Mouse (Mus musculus) small intestine, adult 2 months (tissue): ENCODE measurements at regions not wholly inside any gene's neighbourhood (a gene's known extent, or its start where the extent isn't known, plus 50 kb on each side); places are given as distances from the start of the nearest gene placed in this dataset.
"Not testable (repeated sequence)": the region's sequence is repeated elsewhere in the genome, so short reads cannot be mapped to it uniquely, and the experiment has no call there.

ENCODE experiments used
- H3K27ac ChIP-seq: fragments of 200-500 bp; 2 replicates; pipeline ENCODE4 v1.5.1; 2012; ENCODE audit warnings: low read depth, low read length, control low read depth, inconsistent platforms; ENCODE audit not compliant: insufficient read depth
- H3K27me3 ChIP-seq: fragments of 200-500 bp; 2 replicates; pipeline ENCODE4 v1.6.1; 2012; ENCODE audit warnings: mild to moderate bottlenecking, moderate library complexity, low read length, inconsistent platforms; ENCODE audit not compliant: control insufficient read depth, insufficient read depth
- H3K36me3 ChIP-seq: fragments of 200-500 bp; 2 replicates; pipeline ENCODE4 v1.6.1; 2012; ENCODE audit warnings: mild to moderate bottlenecking, low read length, control low read depth, inconsistent platforms; ENCODE audit not compliant: control insufficient read depth, insufficient read depth
- H3K4me1 ChIP-seq: fragments of 200-500 bp; 2 replicates; pipeline ENCODE4 v1.6.1; 2012; ENCODE audit warnings: low read length, inconsistent platforms, mixed read lengths; ENCODE audit not compliant: control insufficient read depth, insufficient read depth, insufficient read length
- H3K4me3 ChIP-seq: fragments of 200-500 bp; 2 replicates; pipeline ENCODE4 v1.5.1; 2012; ENCODE audit warnings: low read depth, mild to moderate bottlenecking, control low read depth, inconsistent platforms, low read length, moderate library complexity
- CTCF ChIP-seq: fragments of 200-500 bp; IDR thresholded peaks from 2 replicates; pipeline ENCODE4 v1.5.1; 2012; ENCODE audit warnings: low read depth, mild to moderate bottlenecking, control low read depth, inconsistent platforms, low read length, moderate library complexity, mixed read lengths; ENCODE audit not compliant: insufficient replicate concordance, insufficient read length; ENCODE audit errors: extremely low read depth
- POLR2A ChIP-seq: fragments of 200-500 bp; IDR thresholded peaks from 2 replicates; pipeline ENCODE4 v1.6.1; 2012; ENCODE audit warnings: low read depth, mild to moderate bottlenecking, control low read depth, inconsistent platforms, low read length, moderate library complexity
- WGBS: fragments of 180-500 bp; shearing (Covaris S2); methylation state at CpG from one replicate; pipeline ENCODE4 v1.1.7; 2018; 5-methylcytosine and 5-hydroxymethylcytosine counted together

DNA sequence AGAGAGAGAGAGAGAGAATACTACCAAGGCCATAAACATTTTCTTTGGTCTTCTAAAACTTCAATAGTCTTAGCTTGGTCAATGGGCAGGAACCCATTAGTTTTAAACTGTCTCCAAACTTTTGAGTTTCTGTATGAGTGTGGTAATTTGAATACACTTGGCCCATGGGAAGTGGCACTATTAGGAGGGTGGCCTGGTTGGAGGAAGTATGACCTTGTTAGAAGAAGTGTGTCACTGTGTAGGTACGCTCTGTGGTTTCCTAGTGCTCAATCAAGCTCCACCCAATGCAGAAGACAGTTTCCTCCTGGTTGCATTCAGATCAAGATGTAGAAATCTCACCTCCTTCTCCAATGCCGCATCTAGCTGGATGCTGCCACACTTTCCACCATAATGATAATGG, 94.5 kb upstream of the Ipo5 start:
- no peak overlapping the region for H3K27ac ChIP-seq
- TF ChIP-seq POLR2A: no peak
- TF ChIP-seq CTCF: no peak
- no peaks in the 10 kb centered on the region for H3K27me3 ChIP-seq
- no peaks in the 10 kb centered on the region for H3K36me3 ChIP-seq
- 89% methylated on average over 2 of the region's 2 CpGs for WGBS
- H3K4me1 ChIP-seq: no peaks in the 10 kb centered on the region
- H3K4me3 ChIP-seq: no peak overlapping the region

DNA sequence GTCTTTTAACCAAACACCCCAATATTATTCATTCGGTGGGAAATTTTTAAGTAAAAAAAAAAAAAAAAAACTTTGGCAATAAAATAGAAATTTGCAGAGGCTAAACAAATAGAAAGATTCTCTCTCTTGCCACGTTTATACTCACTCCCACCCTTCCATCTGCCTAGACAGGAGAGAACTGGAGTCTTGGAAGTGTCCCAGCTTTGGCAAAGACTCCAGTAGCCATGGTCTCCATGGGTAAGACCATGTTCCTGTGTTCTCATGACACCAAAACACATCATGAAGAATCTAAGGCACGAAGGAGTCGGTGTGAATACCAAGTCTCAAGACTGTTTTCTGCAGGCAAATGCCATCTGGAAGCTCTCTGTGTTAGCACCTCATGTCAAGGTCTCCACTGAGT, 84.8 kb upstream of the Ipo5 start:
- no peak overlapping the region for H3K27ac ChIP-seq
- 69% methylated on average over 4 of the region's 4 CpGs for WGBS
- H3K36me3 ChIP-seq: no peaks in the 10 kb centered on the region
- no peaks in the 10 kb centered on the region for H3K4me1 ChIP-seq
- TF ChIP-seq POLR2A (no peak), CTCF (no peak)
- no peak overlapping the region for H3K4me3 ChIP-seq
- H3K27me3 ChIP-seq: no peaks in the 10 kb centered on the region

DNA sequence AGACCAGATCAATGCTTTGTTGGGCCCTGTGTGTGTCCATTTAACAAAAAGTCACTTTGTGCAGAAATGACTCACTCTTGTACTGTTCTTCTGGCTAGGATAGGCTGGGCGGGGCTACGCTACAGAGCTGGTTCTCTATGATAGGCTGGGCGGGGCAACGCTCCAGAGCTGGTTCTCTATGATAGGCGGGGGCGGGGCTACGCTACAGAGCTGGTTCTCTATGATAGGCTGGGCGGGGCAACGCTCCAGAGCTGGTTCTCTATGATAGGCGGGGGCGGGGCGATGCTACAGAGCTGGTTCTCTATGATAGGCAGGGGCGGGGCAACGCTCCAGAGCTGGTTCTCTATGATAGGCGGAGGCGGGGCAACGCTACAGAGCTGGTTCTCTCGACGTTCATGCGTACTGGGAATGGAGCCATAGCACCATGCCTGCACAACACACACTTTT, 80.6 kb upstream of the Ipo5 start:
- H3K36me3 ChIP-seq, H3K27ac ChIP-seq: not testable (repeated sequence)
- 12% methylated on average over 20 of the region's 20 CpGs for WGBS

DNA sequence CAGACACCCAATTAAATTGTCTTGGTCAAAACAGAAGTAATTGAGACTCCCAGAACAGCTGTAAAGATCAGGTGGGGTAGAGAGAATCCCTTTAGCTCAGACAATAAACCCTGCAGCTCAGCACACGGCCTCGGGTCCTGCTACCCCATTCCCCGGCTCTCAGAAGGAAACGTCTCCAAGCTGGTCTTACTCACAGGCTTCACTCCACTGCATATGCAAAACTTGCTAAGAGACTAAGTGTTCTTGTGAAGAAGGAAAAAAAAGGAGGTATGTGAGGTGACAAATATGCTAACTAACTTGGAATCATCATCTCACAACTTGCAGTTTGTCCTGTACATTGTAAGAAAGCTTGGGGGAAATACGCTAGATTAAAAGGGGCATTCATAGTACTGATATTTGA, 79.6 kb upstream of the Ipo5 start:
- H3K4me3 ChIP-seq: no peak overlapping the region
- H3K36me3 ChIP-seq: no peaks in the 10 kb centered on the region
- H3K27me3 ChIP-seq: no peaks in the 10 kb centered on the region
- H3K4me1 ChIP-seq: peaks cover 9% of the 10 kb centered on the region; the same call in 1 of the 2 replicates
- H3K27ac ChIP-seq: no peak overlapping the region
- TF ChIP-seq CTCF (no peak), POLR2A (no peak)
- 60% methylated on average over 5 of the region's 5 CpGs for WGBS

More for the DNA sequence above, 80.6 kb upstream of the Ipo5 start:
- H3K4me3 ChIP-seq, H3K27me3 ChIP-seq, H3K4me1 ChIP-seq: not testable (repeated sequence)

- no peak; the same call in 1 of the 2 replicates for TF ChIP-seq POLR2A
- peak; percentile 88; the same call in 1 of the 2 replicates for TF ChIP-seq CTCF
- WGBS: under 1% methylated on average over 23 of the region's 23 CpGs
Measured at GRCm38 (mm10) chr14:120831847-120832613, 79.0 kb upstream of the Ipo5 start.

DNA sequence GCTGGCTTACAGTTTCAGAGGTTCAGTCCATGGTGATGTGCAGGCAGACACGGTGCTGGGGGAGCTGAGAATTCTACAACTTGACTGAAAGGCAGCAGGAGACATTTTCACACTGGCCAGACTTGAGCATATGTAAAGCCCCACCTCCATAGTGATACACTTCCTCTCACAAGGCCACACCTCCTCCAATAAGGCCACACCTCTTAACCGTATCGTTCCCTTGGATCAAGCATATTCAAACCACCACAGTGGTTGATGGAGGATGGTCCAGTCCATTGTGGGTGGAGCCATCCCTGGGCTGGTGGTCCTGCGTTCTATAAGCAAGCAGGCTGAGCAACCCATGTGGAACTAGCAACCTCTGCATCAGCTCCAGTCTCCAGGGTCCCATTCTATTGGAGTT, 76.2 kb upstream of the Ipo5 start:
- 83% methylated on average over 4 of the region's 4 CpGs for WGBS

More at GRCm38 (mm10) chr14:120831847-120832613, 79.0 kb upstream of the Ipo5 start:
- H3K36me3 ChIP-seq: no peaks in the 10 kb centered on the region
- peaks cover 9% of the 10 kb centered on the region; the same call in 1 of the 2 replicates for H3K4me1 ChIP-seq
- peak overlapping the region; percentile 93 for H3K27ac ChIP-seq
- H3K4me3 ChIP-seq: peak overlapping the region; percentile 51
- H3K27me3 ChIP-seq: no peaks in the 10 kb centered on the region

DNA sequence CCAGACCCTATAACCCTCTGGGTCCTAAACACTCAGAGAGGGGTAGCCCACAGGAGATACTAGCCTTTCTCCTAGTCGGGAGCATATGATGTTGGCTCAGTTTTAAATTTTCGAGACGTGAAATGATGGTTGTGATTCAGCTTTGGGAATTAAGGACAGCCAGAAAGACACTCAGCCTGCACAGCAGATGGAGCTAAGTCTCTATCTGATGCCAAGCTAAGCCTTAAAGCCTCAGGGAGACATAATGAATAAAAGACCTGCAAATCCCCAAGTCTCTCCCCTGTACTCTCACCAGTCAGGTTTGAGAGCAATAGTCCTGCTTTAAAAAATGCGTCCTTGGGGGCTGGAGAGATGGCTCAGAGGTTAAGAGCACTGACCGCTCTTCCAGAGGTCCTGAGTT, 75.3 kb upstream of the Ipo5 start:
- Histone ChIP-seq H3K27ac (no peak overlapping the region), H3K4me1 (peaks cover 9% of the 10 kb centered on the region; the same call in 1 of the 2 replicates), H3K36me3 (no peaks in the 10 kb centered on the region), H3K4me3 (no peak overlapping the region), H3K27me3 (no peaks in the 10 kb centered on the region)
- WGBS: 76% methylated on average over 5 of the region's 5 CpGs
- TF ChIP-seq CTCF (no peak), POLR2A (no peak)

More for the DNA sequence above, 76.2 kb upstream of the Ipo5 start:
- no peak for TF ChIP-seq CTCF
- no peak for TF ChIP-seq POLR2A
- Histone ChIP-seq H3K27ac (no peak overlapping the region), H3K4me3 (no peak overlapping the region), H3K27me3 (no peaks in the 10 kb centered on the region), H3K36me3 (no peaks in the 10 kb centered on the region), H3K4me1 (peaks cover 9% of the 10 kb centered on the region; the same call in 1 of the 2 replicates)
